Mouse (Mus musculus): Measurements from ENCODE around the gene Adamtsl5. TPM values are rescaled to one million over a fixed set of nuclear protein-coding genes. Genes with fewer than 3 reads are reported as not detected.

Adamtsl5 gene
- polyA plus RNA-seq, 1 experiment from 2014 or later, result 2.5 TPM

Small RNAs within 50 kb of the gene (microRNA-seq; reads per million reads assigned to microRNA genes)
- not detected for gene Gm22721

Other genes with a start within 250 kb of the Adamtsl5 start
- 9.2 and 9.9 TPM in 2 replicates for gene Sbno2, start 242.8 kb downstream of the Adamtsl5 start, polyA plus RNA-seq (2015; fragmentation: Nextera tagmentation; extraction: Ambion mirVana)
- 16.2 and 18.3 TPM in 2 replicates for gene Stk11, start 232.6 kb downstream of the Adamtsl5 start, polyA plus RNA-seq (2015; fragmentation: Nextera tagmentation; extraction: Ambion mirVana)
- 358 and 362 TPM in 2 replicates for gene Atp5d, start 209.8 kb downstream of the Adamtsl5 start, polyA plus RNA-seq (2015; fragmentation: Nextera tagmentation; extraction: Ambion mirVana)
- gene Cbarp, start 207.6 kb downstream of the Adamtsl5 start, polyA plus RNA-seq (2015; fragmentation: Nextera tagmentation; extraction: Ambion mirVana), result 0.54 and 0.69 TPM in 2 replicates
- gene Midn, start 200.1 kb downstream of the Adamtsl5 start, polyA plus RNA-seq (2015; fragmentation: Nextera tagmentation; extraction: Ambion mirVana), result 3.0 and 3.3 TPM in 2 replicates
- gene Cirbp, start 182.4 kb downstream of the Adamtsl5 start, polyA plus RNA-seq (2015; fragmentation: Nextera tagmentation; extraction: Ambion mirVana), result 19.5 and 21.9 TPM in 2 replicates
- 14.8 and 15.1 TPM in 2 replicates for gene 1600002K03Rik, start 175.5 kb downstream of the Adamtsl5 start, polyA plus RNA-seq (2015; fragmentation: Nextera tagmentation; extraction: Ambion mirVana)
- gene Efna2, start 168.9 kb downstream of the Adamtsl5 start, polyA plus RNA-seq (2015; fragmentation: Nextera tagmentation; extraction: Ambion mirVana), result 0.98 and 1.1 TPM in 2 replicates
- 26.1 and 26.5 TPM in 2 replicates for gene Mum1, start 122.0 kb downstream of the Adamtsl5 start, polyA plus RNA-seq (2015; fragmentation: Nextera tagmentation; extraction: Ambion mirVana)
- gene Ndufs7, start 99.3 kb downstream of the Adamtsl5 start, polyA plus RNA-seq (2015; fragmentation: Nextera tagmentation; extraction: Ambion mirVana), result 241 and 294 TPM in 2 replicates
- 53.5 and 57.2 TPM in 2 replicates for gene Gamt, start 87.4 kb downstream of the Adamtsl5 start, polyA plus RNA-seq (2015; fragmentation: Nextera tagmentation; extraction: Ambion mirVana)
- 33.5 and 34.7 TPM in 2 replicates for gene Dazap1, start 86.9 kb downstream of the Adamtsl5 start, polyA plus RNA-seq (2015; fragmentation: Nextera tagmentation; extraction: Ambion mirVana)
- 792 and 836 TPM in 2 replicates for gene Rps15, start 56.0 kb downstream of the Adamtsl5 start, polyA plus RNA-seq (2015; fragmentation: Nextera tagmentation; extraction: Ambion mirVana)
- gene Apc2, start 52.4 kb downstream of the Adamtsl5 start, polyA plus RNA-seq (2015; fragmentation: Nextera tagmentation; extraction: Ambion mirVana), result 0.13 and 0.24 TPM in 2 replicates
- gene 2310011J03Rik, start 27.9 kb downstream of the Adamtsl5 start, polyA plus RNA-seq (2015; fragmentation: Nextera tagmentation; extraction: Ambion mirVana), result 42.3 and 43.7 TPM in 2 replicates
- 5.3 TPM in 2 replicates for gene Pcsk4, start 18.9 kb downstream of the Adamtsl5 start, polyA plus RNA-seq (2015; fragmentation: Nextera tagmentation; extraction: Ambion mirVana)
- gene Reep6, start 18.5 kb downstream of the Adamtsl5 start, polyA plus RNA-seq (2015; fragmentation: Nextera tagmentation; extraction: Ambion mirVana), result 50.9 and 65.0 TPM in 2 replicates
- gene Plk5, start 8.0 kb upstream of the Adamtsl5 start, polyA plus RNA-seq (2015; fragmentation: Nextera tagmentation; extraction: Ambion mirVana), result 0.12 TPM in 1 of 2 replicates, not detected in the other
- gene Mex3d, start 39.2 kb upstream of the Adamtsl5 start, polyA plus RNA-seq (2015; fragmentation: Nextera tagmentation; extraction: Ambion mirVana), result 1.0 and 1.1 TPM in 2 replicates
- 81.2 and 87.4 TPM in 2 replicates for gene Mbd3, start 51.1 kb upstream of the Adamtsl5 start, polyA plus RNA-seq (2015; fragmentation: Nextera tagmentation; extraction: Ambion mirVana)
- gene Uqcr11, start 58.4 kb upstream of the Adamtsl5 start, polyA plus RNA-seq (2015; fragmentation: Nextera tagmentation; extraction: Ambion mirVana), result 474 and 603 TPM in 2 replicates
- 55.2 and 56.2 TPM in 2 replicates for gene Tcf3, start 85.2 kb upstream of the Adamtsl5 start, polyA plus RNA-seq (2015; fragmentation: Nextera tagmentation; extraction: Ambion mirVana)
- 0.02 TPM in 1 of 2 replicates, not detected in the other for gene Onecut3, start 146.4 kb upstream of the Adamtsl5 start, polyA plus RNA-seq (2015; fragmentation: Nextera tagmentation; extraction: Ambion mirVana)
- 0.02 and 0.03 TPM in 2 replicates for gene Atp8b3, start 190.7 kb upstream of the Adamtsl5 start, polyA plus RNA-seq (2015; fragmentation: Nextera tagmentation; extraction: Ambion mirVana)
- gene Rexo1, start 213.1 kb upstream of the Adamtsl5 start, polyA plus RNA-seq (2015; fragmentation: Nextera tagmentation; extraction: Ambion mirVana), result 13.4 and 13.8 TPM in 2 replicates
- 13.4 and 14.1 TPM in 2 replicates for gene Klf16, start 228.9 kb upstream of the Adamtsl5 start, polyA plus RNA-seq (2015; fragmentation: Nextera tagmentation; extraction: Ambion mirVana)
- gene Abhd17a, start 241.9 kb upstream of the Adamtsl5 start, polyA plus RNA-seq (2015; fragmentation: Nextera tagmentation; extraction: Ambion mirVana), result 45.1 and 51.7 TPM in 2 replicates

All from liver, embryonic 13.5 days (tissue).